ENCODE assay signal across 29 mouse cellular contexts in the genomic region with DNA sequence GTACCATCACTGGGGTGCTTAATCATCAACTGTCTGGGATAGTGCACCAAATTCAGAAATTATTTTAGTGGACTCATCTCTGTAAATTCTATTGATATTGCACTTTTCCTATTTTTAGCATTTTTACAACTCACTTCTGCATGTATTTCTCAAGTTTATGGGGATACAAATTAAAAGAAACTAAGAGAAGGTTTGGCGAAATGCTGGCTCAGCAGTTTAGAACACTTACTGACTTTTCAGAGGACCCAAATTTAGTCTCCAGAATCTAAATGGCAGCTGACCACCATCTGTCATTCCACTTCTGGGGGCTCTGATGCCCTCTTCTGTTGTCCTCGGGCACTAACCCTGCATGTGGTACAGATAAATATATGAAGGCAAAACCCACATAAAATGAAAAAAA. TPM values are rescaled to one million over a fixed set of nuclear protein-coding genes. Genes with fewer than 3 reads are reported as not detected.
"Had no signal": no experiment of that assay in that cellular context is flagged by ENCODE, and none has a peak within 500 bp of the region (broad histone marks: within the 10 kb centered on the region; RNA-seq: fewer than 3 reads in every experiment).

No protein-coding gene starts in this region.

- H3K27ac ChIP-seq: embryonic facial prominence, embryonic 10.5 days; embryonic facial prominence, embryonic 12.5 days; embryonic facial prominence, embryonic 13.5 days; embryonic facial prominence, embryonic 15.5 days; forebrain, embryonic 10.5 days; forebrain, embryonic 12.5 days; forebrain, embryonic 13.5 days; forebrain, embryonic 15.5 days; gastrocnemius, adult 2 months; heart, adult 2 months had no signal

- H3K27me3 ChIP-seq: embryonic facial prominence, embryonic 12.5 days; embryonic facial prominence, embryonic 13.5 days; embryonic facial prominence, embryonic 15.5 days; forebrain, embryonic 12.5 days; forebrain, embryonic 13.5 days; forebrain, embryonic 15.5 days had no signal

- H3K4me2 ChIP-seq: embryonic facial prominence, embryonic 12.5 days; embryonic facial prominence, embryonic 13.5 days; embryonic facial prominence, embryonic 15.5 days; forebrain, embryonic 12.5 days; forebrain, embryonic 13.5 days; forebrain, embryonic 15.5 days had no signal

- H3K36me3 ChIP-seq: embryonic facial prominence, embryonic 10.5 days; embryonic facial prominence, embryonic 12.5 days; embryonic facial prominence, embryonic 13.5 days; embryonic facial prominence, embryonic 15.5 days; forebrain, embryonic 10.5 days; forebrain, embryonic 12.5 days; forebrain, embryonic 15.5 days had no signal

- H3K9me3 ChIP-seq: embryonic facial prominence, embryonic 10.5 days; embryonic facial prominence, embryonic 12.5 days; embryonic facial prominence, embryonic 13.5 days; embryonic facial prominence, embryonic 15.5 days; forebrain, embryonic 10.5 days; forebrain, embryonic 12.5 days; forebrain, embryonic 13.5 days; forebrain, embryonic 15.5 days had no signal

- H3K4me3 ChIP-seq: embryonic facial prominence, embryonic 10.5 days; embryonic facial prominence, embryonic 12.5 days; embryonic facial prominence, embryonic 13.5 days; embryonic facial prominence, embryonic 15.5 days; erythroblast, embryonic 14.5 days; forebrain, embryonic 10.5 days; forebrain, embryonic 12.5 days; forebrain, embryonic 13.5 days; forebrain, embryonic 15.5 days; gastrocnemius, adult 2 months; heart, adult 2 months had no signal

- H3K9ac ChIP-seq: embryonic facial prominence, embryonic 12.5 days; embryonic facial prominence, embryonic 13.5 days; embryonic facial prominence, embryonic 15.5 days; forebrain, embryonic 12.5 days; forebrain, embryonic 13.5 days; forebrain, embryonic 15.5 days; forebrain, postnatal 0 days had no signal

- H3K4me1 ChIP-seq: embryonic facial prominence, embryonic 10.5 days; embryonic facial prominence, embryonic 12.5 days; embryonic facial prominence, embryonic 13.5 days; embryonic facial prominence, embryonic 15.5 days; forebrain, embryonic 10.5 days; forebrain, embryonic 12.5 days; forebrain, embryonic 13.5 days; forebrain, embryonic 15.5 days had no signal

- DNase-seq: cerebellum, adult 9-10 months; cerebellum, adult 9-11 months; cerebellum, postnatal 10 days; cerebellum, postnatal 14 days; cerebellum, postnatal 25 days; cerebellum, postnatal 36 days; embryo, embryonic 11 days; forebrain, postnatal 0 days; gastrocnemius, adult 2 months; gastrocnemius, postnatal 10 days; gastrocnemius, postnatal 14 days; gastrocnemius, postnatal 25 days; gastrocnemius, postnatal 36 days; heart, adult 11 months; heart, adult 18-20 months; heart, adult 2 months had no signal

RNA-seq across cellular contexts. Expression of a gene that starts 22.1 kb away (rescaled TPM):
- total RNA-seq: common myeloid progenitor, adult 5-6 weeks; gastrocnemius, adult 2 months; gastrocnemius, postnatal 10 days; gastrocnemius, postnatal 14 days; gastrocnemius, postnatal 25 days; gastrocnemius, postnatal 36 days; granulocyte monocyte progenitor cell, adult 5-6 weeks; heart, adult 18-20 months; heart, adult 2 months; heart, adult 8-10 months had no signal
- polyA plus RNA-seq: erythroblast, embryonic 14.5 days; gonadal fat pad, adult 2 months; heart, adult 2 months had no signal
